Mouse (Mus musculus): ENCODE results near the gene Defb39.

Gene Defb39

GRCm38 (mm10) chr8:19064710-19065109 lies at the start of gene Defb39:
Defb39 (minus strand) TSS chr8:19064810.
- no peak for DNase-seq (ENCODE audit: low read depth, low spot score)

GRCm38 (mm10) chr8:19066013-19066412 lies 1.4 kb upstream of the Defb39 start:
- DNase-seq (ENCODE audit: low read depth, low spot score), result no peak

DNA sequence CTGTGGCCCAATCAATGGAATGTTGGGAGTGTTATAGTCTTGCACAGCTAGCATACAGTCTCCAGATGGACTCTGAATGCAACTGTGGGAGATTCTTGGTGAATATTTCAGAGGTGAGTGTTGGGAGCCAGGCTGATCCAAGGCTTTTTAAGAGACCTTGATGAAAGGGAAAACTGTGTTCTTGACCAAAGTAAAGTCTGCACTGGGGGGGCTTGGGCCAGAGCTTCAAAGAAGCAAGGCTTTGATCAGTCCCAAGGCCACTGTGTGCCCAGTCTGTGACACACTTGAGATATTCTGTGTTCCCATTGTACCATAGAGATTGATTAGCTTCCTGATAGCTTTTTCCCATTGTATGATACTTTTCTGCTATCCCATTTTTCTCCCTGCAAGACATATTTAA lies 1.7 kb downstream of the Defb39 start:
- DNase-seq (ENCODE audit: low read depth, low spot score), result no peak

DNA sequence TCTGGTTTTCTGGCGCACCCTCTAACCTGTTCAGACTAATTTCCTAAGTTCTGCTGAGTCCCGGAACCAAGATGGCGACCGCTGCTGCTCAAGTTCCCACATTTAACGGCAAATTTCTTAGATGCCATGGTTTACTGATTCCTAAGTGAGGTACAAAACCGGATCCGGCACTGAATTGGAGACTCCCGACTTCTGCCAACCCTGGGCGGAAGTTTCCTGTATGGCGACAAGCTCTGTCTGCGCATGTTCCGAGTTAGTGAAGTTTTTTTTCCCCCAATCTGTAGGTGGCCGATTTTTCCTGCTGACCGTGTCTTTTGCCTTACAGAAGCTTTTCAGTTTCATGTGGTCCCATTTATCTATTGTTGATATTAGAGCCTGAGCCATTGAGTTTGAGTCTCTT lies 19.4 kb downstream of the Defb39 start:
- no peak for DNase-seq (ENCODE audit: low read depth, low spot score)

DNA sequence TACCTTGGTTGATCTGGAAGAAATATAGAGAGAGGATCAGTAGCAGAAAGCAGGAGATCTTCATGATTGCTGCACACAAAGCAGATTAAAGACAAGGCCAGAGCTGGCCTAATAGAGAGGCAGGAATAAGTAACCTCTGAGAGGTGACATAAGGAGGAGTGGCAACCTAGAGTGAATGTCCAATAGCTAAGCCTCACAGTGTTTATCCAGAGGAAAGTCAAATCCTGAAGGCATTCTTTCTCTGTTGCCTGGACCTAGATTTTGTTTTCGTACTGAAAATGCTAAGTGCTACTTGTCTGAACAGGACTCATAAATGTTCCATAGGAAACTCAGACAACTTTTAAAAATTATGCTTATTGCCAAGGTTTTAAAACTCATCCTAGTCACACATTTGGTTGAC lies 38.1 kb downstream of the Defb39 start, which contains the start of gene Defb38:
Gene Defb38, minus strand, starts transcription at position 101 of the 400 bp plus-strand sequence.
- DNase-seq (ENCODE audit: low read depth, low spot score), result no peak

Data from 3T3-L1 (cell line).